Mouse (Mus musculus) midbrain, embryonic 11.5 days (tissue): ENCODE measurements around the gene Fam187b. TPM values are rescaled to one million over a fixed set of nuclear protein-coding genes. Genes with fewer than 3 reads are reported as not detected.

Source experiments
- ATAC-seq: fragments of 200-750 bp; cut with Nextera tagmentation; 2 replicates; pipeline ENCODE4 v1.8.0; 2017; ENCODE audit warnings: moderate TSS enrichment, moderate library complexity; ENCODE audit not compliant: low FRiP score
- DNase-seq: peaks from one replicate; pipeline ENCODE4 v3.0.0; 2015; ENCODE audit warnings: low spot score; ENCODE audit errors: missing footprints
- H3K27ac ChIP-seq: fragments of 300-500 bp; sonication (generic); 2 replicates; pipeline ENCODE4 v1.5.1; 2014; ENCODE audit warnings: low read depth, low read length
- H3K27me3 ChIP-seq: fragments of 300-500 bp; sonication (generic); 2 replicates; pipeline ENCODE4 v1.6.1; 2014; ENCODE audit warnings: mild to moderate bottlenecking, low read length, moderate library complexity, mixed read lengths; ENCODE audit not compliant: control insufficient read depth, insufficient read depth
- H3K36me3 ChIP-seq: fragments of 300-500 bp; sonication (generic); 2 replicates; pipeline ENCODE4 v1.6.1; 2014; ENCODE audit warnings: mild to moderate bottlenecking, low read length, moderate library complexity, mixed read lengths; ENCODE audit not compliant: control insufficient read depth, insufficient read depth
- H3K4me1 ChIP-seq: fragments of 300-500 bp; sonication (generic); 2 replicates; pipeline ENCODE4 v1.6.1; 2014; ENCODE audit warnings: low read length; ENCODE audit not compliant: control insufficient read depth, insufficient read depth
- H3K4me2 ChIP-seq: fragments of 300-500 bp; sonication (generic); 2 replicates; pipeline ENCODE4 v1.6.1; 2014; ENCODE audit warnings: mild to moderate bottlenecking, moderate library complexity
- H3K4me3 ChIP-seq: fragments of 300-500 bp; sonication (generic); 2 replicates; pipeline ENCODE4 v1.5.1; 2014; ENCODE audit warnings: low read depth, low read length
- H3K9ac ChIP-seq: fragments of 300-500 bp; sonication (generic); 2 replicates; pipeline ENCODE4 v1.6.1; 2014; ENCODE audit warnings: low read length
- H3K9me3 ChIP-seq: fragments of 300-500 bp; sonication (generic); 2 replicates; pipeline ENCODE4 v1.6.1; 2016; ENCODE audit warnings: low read length; ENCODE audit not compliant: control insufficient read depth
- WGBS: fragments of 180-500 bp; shearing (Covaris S2); extraction: QIAGEN DNeasy Blood & Tissue Kit; methylation state at CpG from one replicate; pipeline ENCODE4 v1.1.7; 2014; 5-methylcytosine and 5-hydroxymethylcytosine counted together
- polyA plus RNA-seq: library from polyadenylated mRNA; unstranded; fragments of >200 nt; fragmentation: Nextera tagmentation; extraction: Ambion mirVana; gene quantifications from 2 replicates; pipeline ENCODE4 v1.2.1, GENCODE M21; 2014

The Fam187b gene
- polyA plus RNA-seq, 1 experiment from 2014 or later = 0.25 TPM

DNA sequence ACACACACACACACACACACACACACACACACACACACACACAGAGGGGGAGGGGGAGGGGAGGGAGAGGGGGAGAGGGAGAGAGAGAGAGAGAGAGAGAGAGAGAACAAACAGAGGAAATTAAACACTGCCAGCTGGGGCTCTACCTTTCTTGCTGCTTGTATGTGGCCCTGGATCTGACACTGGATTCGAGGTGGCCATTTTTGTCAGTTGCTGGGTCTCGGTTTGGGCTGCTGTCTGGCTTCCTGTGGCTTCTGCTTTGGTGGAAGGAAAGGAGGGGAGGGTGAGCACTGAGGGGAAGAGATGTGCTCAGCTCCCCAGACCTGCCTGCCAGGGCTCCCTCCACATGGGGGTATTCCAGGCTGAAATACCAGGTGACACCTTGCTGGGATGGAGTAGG, 64.1 kb downstream of the Fam187b start:
- H3K36me3 ChIP-seq = no peaks in the 10 kb centered on the region
- no peak overlapping the region for H3K4me2 ChIP-seq
- H3K4me3 ChIP-seq = no peak overlapping the region
- peaks cover 5% of the 10 kb centered on the region for H3K27me3 ChIP-seq
- H3K9me3 ChIP-seq = no peaks in the 10 kb centered on the region
- no peak overlapping the region for H3K9ac ChIP-seq
- WGBS = 73% methylated on average over 2 of the region's 2 CpGs
- H3K27ac ChIP-seq = no peak overlapping the region
- DNase-seq (no peak), ATAC-seq (no peak)
- no peaks in the 10 kb centered on the region for H3K4me1 ChIP-seq

DNA sequence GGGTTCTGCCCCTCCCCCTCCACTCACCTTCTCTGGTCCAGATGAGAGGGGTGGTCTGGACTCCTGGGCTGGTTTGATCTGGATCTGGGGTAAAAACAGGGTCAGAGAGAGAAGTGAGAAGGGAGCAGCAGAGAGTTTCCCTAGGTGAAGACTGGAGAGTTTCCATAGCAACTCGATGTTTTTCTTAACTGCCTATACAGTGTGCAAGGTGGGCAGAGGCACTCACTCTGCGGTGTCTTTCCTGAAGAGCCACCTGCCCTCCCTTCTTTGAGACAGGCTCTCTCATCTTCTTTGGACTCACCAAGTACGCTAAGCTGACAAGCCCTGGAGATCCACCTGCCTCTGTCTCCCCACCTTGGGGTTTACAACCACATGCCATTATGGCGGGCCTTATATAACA, 65.4 kb downstream of the Fam187b start:
- no peaks in the 10 kb centered on the region for H3K36me3 ChIP-seq
- H3K9me3 ChIP-seq = no peaks in the 10 kb centered on the region
- no peak overlapping the region for H3K27ac ChIP-seq
- H3K4me1 ChIP-seq = no peaks in the 10 kb centered on the region
- H3K4me3 ChIP-seq = no peak overlapping the region
- DNase-seq (no peak), ATAC-seq (no peak)
- H3K4me2 ChIP-seq = no peak overlapping the region
- peaks cover 7% of the 10 kb centered on the region for H3K27me3 ChIP-seq
- H3K9ac ChIP-seq = no peak overlapping the region
- WGBS = 89% methylated on average over 4 of the region's 4 CpGs

Other genes starting within 250 kb of the Fam187b start
- gene Tmem147, start 244.2 kb upstream of the Fam187b start, polyA plus RNA-seq = 140 and 153 TPM in 2 replicates
- gene Gapdhs, start 230.1 kb upstream of the Fam187b start, polyA plus RNA-seq = 0.19 and 0.48 TPM in 2 replicates
- 0.54 and 1.1 TPM in 2 replicates for gene Sbsn, start 222.3 kb upstream of the Fam187b start, polyA plus RNA-seq
- gene Dmkn, start 210.0 kb upstream of the Fam187b start, polyA plus RNA-seq = not detected in 2 replicates
- gene Krtdap, start 185.9 kb upstream of the Fam187b start, polyA plus RNA-seq = not detected in 2 replicates
- gene Ffar2, start 150.0 kb upstream of the Fam187b start, polyA plus RNA-seq = not detected in 2 replicates
- not detected in 2 replicates for gene Ffar3, start 117.6 kb upstream of the Fam187b start, polyA plus RNA-seq
- gene Ffar1, start 112.2 kb upstream of the Fam187b start, polyA plus RNA-seq = not detected in 2 replicates
- gene Cd22, start 93.4 kb upstream of the Fam187b start, polyA plus RNA-seq = not detected in 2 replicates
- 0.44 and 0.47 TPM in 2 replicates for gene Mag, start 58.9 kb upstream of the Fam187b start, polyA plus RNA-seq
- gene Hamp2, start 49.1 kb upstream of the Fam187b start, polyA plus RNA-seq = not detected in 2 replicates
- 0.40 TPM in 1 of 2 replicates, not detected in the other for gene Hamp, start 29.8 kb upstream of the Fam187b start, polyA plus RNA-seq
- gene Usf2, start 17.0 kb upstream of the Fam187b start, polyA plus RNA-seq = 20.6 and 21.7 TPM in 2 replicates
- gene Lsr, start 326 bp upstream of the Fam187b start, polyA plus RNA-seq = 10.2 and 13.1 TPM in 2 replicates
- gene Fxyd5, start 68.7 kb downstream of the Fam187b start, polyA plus RNA-seq = 11.3 and 12.6 TPM in 2 replicates
- gene Fxyd7, start 77.7 kb downstream of the Fam187b start, polyA plus RNA-seq = 5.4 and 6.2 TPM in 2 replicates
- gene Fxyd1, start 83.4 kb downstream of the Fam187b start, polyA plus RNA-seq = 4.8 and 5.4 TPM in 2 replicates
- 0.58 and 0.85 TPM in 2 replicates for gene Lgi4, start 85.6 kb downstream of the Fam187b start, polyA plus RNA-seq
- gene Fxyd3, start 102.9 kb downstream of the Fam187b start, polyA plus RNA-seq = 1.8 and 2.3 TPM in 2 replicates
- gene Hpn, start 141.5 kb downstream of the Fam187b start, polyA plus RNA-seq = 0.44 and 1.2 TPM in 2 replicates
- gene Scn1b, start 153.2 kb downstream of the Fam187b start, polyA plus RNA-seq = 0.52 and 1.1 TPM in 2 replicates
- 104 and 109 TPM in 2 replicates for gene Gramd1a, start 182.1 kb downstream of the Fam187b start, polyA plus RNA-seq